Mouse (Mus musculus): ENCODE measurements at regions not wholly inside any gene's neighbourhood (a gene's known extent, or its start where the extent isn't known, plus 50 kb on each side); places are given as distances from the start of the nearest gene placed in this dataset.

GRCm38 (mm10) chr3:56647313-56647712, 463.8 kb upstream of the Nbea start:
- no peak for TF ChIP-seq CTCF (IDR thresholded peaks at IDR 0.05; ENCODE audit: low read depth)
- TF ChIP-seq EP300 (IDR thresholded peaks at IDR 0.05; ENCODE audit: low read depth), result no peak
